Mouse (Mus musculus) erythroblast, adult 5-6 weeks (primary cell): ENCODE data around the gene Elob. TPM values are rescaled to one million over a fixed set of nuclear protein-coding genes. Genes with fewer than 3 reads are reported as not detected.

Experiments used
- ATAC-seq: replicated peaks from 2 replicates; pipeline ENCODE4 v1.8.0; 2016; ENCODE audit warnings: moderate number of reproducible peaks, mild to moderate bottlenecking, moderate TSS enrichment, inconsistent platforms; ENCODE audit not compliant: poor library complexity, low FRiP score, severe bottlenecking
- total RNA-seq, 2 experiments: library from RNA; stranded (forward) in 1 of 2; stranded (reverse) in 1 of 2; fragments of 150-400 nt in 1 of 2; fragments of 200-764, 138-1000 nt in 1 of 2; gene quantifications; 2 replicates each; pipeline versions ENCODE4 v1.2.3 to v1.2.4; 2015 to 2017; ENCODE audit warnings: low replicate concordance in 2 of 2

The Elob gene
- total RNA-seq, 2 experiments from 2014 or later = 50.0 to 118 TPM

DNA sequence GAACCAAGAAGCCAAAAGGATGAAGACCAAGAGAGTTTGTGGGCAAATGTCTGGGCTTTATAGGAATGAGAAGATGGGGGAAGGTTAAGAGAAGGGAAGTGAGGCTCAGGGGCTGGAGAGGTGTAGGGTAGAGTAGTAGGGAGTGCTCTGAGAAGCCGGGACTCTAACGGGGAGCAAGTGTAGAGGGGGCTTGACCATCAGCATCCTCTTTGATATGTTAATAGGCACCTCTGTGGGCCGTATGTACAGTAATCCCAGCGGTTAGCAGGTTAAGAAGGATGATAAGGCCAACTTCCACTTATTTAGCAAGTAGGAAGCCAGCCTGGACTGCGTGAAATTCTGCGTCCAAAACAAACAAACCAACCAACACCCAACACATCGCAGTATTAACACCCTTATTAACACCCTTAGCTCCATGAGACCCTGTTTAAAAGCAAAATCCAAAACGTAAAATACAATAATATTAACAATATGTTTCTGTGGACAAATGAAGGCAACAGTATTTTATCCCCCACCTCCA lies 39.1 kb downstream of the Elob start:
- peak; percentile 45 for ATAC-seq

DNA sequence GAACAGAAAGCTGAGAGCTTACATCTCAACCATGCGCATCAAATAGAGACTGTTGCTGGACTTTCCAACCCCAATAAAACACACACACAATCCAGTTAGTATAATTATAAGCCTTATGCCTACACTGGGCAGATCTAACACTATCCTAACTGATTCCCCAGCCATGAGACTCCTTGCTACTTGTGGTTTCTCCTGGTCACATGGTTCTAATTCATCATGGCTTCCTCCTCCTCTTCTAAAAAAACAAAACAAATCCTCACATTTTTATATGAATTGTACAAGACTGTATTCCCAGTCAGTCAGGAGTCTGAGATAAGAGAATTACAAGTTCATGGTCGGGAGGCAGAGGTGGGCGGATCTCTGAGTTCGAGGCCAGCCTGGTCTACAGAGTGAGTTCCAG lies 40.0 kb downstream of the Elob start:
- ATAC-seq = no peak

DNA sequence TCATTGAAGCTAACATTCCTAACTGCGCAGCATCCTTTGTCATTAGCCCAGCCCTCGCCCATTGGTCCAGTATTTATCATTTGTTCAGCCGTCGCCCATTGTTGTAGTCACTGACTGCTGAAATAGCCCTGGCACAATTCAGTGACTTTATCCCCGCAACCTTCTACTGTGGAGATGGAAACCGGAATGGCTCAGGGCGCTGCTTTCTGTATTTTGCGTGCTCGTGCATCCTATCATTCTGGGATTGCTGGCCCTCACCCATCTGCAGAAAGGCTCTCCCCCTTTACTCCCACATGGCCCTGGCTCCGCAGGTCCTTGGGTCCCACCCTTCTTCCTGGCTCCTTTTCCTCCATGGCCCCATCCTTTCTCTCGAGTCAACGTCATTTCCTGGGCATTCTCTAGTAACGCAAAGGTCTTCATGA lies 42.4 kb downstream of the Elob start:
- no peak for ATAC-seq

DNA sequence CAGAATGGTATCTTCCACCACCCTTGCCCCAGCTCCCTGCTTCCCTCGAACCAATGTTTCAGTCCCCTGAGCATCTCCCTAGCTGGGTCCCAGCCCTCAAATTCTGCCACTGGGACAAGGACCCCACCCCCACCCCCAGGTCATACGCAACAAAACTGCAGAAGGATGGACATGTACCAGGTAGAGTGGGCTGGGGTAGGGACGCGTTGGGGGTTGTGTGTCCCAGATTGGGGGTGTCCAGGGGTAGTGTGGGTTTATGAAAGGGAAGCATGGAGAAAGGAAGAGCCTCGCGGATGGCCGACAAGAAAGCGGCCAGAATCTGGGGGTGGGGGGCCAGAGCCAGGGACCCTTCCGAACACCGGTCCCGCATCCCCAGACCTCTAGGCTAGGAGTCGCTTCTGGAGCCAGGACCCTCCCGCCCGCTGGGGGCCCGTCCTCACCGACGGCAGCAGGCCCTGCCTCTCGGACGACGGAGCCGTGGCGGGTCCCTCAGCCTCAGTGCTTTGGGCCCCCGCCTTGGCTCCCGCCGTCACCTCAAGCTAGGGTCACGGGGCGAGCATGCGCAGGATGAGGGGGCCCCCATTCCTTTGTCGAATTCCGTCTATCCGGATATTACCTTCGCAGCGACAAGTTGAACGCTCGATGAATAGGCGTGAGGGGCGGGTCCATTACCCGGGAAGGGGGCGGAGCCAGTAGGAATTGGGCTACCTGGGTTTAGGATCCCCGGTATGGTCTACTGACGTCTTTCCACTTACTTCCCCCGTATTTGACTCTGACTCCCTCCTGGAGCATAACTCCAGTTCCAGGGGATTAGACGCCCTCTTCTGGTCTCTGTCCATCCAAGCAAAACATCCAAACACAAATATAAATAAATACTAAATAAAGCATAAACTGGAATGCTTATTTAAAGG lies 43.1 kb downstream of the Elob start, which contains the start of gene Flywch2:
Gene Flywch2 (minus strand): TSS at position 521 of the 911 bp plus-strand sequence.
- ATAC-seq = peak; percentile 78

DNA sequence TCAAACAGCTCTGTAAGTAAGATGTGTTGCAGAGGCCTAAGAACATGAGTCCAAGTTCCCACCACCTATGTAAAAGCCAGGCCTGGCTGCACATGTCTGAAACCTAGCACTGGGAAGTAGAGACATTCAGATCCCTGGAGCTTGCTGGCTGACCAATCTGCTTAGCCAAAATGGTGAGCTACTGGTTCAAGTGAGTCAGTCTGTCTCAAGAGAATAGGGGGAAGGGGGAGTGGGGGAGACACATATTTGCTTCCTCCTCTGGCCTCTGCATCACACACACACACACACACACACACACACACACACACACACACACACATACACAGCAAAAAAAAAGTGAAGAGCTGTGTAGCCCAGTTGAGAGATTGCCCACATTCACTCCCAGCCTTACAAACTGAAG lies 45.6 kb downstream of the Elob start:
- ATAC-seq = no peak

DNA sequence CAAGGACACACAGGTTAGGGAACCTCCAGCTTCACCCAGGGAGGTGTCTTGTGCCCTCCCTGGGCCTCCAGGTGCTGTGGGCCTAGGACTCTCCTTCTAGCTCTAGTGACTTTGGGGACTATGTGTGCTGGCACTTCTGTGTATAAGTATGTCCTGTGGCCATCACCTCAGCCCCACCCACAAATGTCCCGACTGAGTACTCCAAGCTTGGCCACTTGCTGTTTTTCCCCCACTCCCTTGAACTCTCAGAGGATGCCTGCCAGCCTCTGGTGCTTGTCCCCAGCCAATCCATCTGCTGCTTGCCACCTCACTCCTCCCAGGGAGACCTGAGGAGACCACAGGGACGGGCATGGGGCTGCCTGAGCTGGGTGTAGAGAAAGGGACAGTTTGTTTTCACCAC lies 50.5 kb downstream of the Elob start:
- no peak for ATAC-seq

DNA sequence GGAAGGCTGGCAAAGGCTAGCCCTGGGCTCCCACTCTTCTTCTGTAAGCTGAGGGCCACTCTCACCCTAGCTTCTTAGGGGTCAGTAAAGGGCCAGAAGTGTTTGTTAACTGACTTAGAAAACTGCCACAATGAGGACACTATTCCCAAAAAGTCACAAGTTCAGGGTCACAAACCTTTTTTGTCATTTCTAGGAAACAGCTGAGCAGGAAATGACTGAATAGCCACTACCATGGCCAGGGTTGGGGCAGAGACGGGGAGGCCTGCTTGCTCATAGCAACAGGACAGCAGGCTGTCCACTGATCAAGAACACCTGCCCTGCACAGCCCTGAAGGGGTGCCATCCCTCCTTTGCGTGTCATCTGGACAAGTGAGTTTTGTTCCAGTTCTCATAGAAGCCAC lies 51.8 kb downstream of the Elob start:
- no peak for ATAC-seq

DNA sequence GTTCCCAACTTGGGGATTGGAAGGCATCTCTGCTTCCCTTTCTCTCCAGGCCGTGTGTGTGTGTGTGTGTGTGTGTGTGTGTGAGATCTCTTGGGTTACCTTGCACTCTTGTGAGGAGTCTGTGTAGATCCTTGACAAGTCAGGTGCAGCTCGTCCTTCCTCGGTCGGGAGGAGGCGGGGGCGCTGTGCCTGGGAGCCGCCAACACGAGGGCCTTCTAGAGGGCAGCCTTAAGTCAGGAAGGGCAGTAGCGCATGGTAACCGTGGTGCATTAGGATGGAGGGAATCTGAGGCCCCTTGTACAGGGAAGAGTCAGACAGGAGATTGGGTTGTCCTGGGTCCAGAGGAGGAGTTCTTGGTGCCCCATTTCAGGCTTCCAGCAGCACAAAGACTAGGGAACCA lies 52.7 kb downstream of the Elob start:
- no peak for ATAC-seq

Other genes with a start within 250 kb of the Elob start
- gene Zfp13, start 229.6 kb downstream of the Elob start, total RNA-seq (2015; ENCODE audit: low replicate concordance) = not detected in 2 replicates
- gene Zfp13, start 229.6 kb downstream of the Elob start, total RNA-seq (2017; ENCODE audit: low replicate concordance) = not detected in 2 replicates
- gene Zscan10, start 228.3 kb downstream of the Elob start, total RNA-seq (2015; ENCODE audit: low replicate concordance) = not detected in 2 replicates
- not detected in 2 replicates for gene Zscan10, start 228.3 kb downstream of the Elob start, total RNA-seq (2017; ENCODE audit: low replicate concordance)
- gene Mmp25, start 183.9 kb downstream of the Elob start, total RNA-seq (2015; ENCODE audit: low replicate concordance) = 11.1 and 11.9 TPM in 2 replicates
- gene Mmp25, start 183.9 kb downstream of the Elob start, total RNA-seq (2017; ENCODE audit: low replicate concordance) = 3.1 and 4.0 TPM in 2 replicates
- gene Bicdl2, start 168.6 kb downstream of the Elob start, total RNA-seq (2015; ENCODE audit: low replicate concordance) = not detected in 2 replicates
- not detected in 2 replicates for gene Bicdl2, start 168.6 kb downstream of the Elob start, total RNA-seq (2017; ENCODE audit: low replicate concordance)
- 8.6 and 28.0 TPM in 2 replicates for gene Hcfc1r1, start 155.5 kb downstream of the Elob start, total RNA-seq (2015; ENCODE audit: low replicate concordance)
- 4.3 and 12.1 TPM in 2 replicates for gene Hcfc1r1, start 155.5 kb downstream of the Elob start, total RNA-seq (2017; ENCODE audit: low replicate concordance)
- 7.3 and 21.5 TPM in 2 replicates for gene Thoc6, start 155.3 kb downstream of the Elob start, total RNA-seq (2015; ENCODE audit: low replicate concordance)
- 5.4 and 5.7 TPM in 2 replicates for gene Thoc6, start 155.3 kb downstream of the Elob start, total RNA-seq (2017; ENCODE audit: low replicate concordance)
- not detected in 2 replicates for gene Tnfrsf12a, start 151.7 kb downstream of the Elob start, total RNA-seq (2015; ENCODE audit: low replicate concordance)
- gene Tnfrsf12a, start 151.7 kb downstream of the Elob start, total RNA-seq (2017; ENCODE audit: low replicate concordance) = 2.0 TPM in 1 of 2 replicates, not detected in the other
- gene Cldn6, start 149.9 kb downstream of the Elob start, total RNA-seq (2015; ENCODE audit: low replicate concordance) = not detected in 2 replicates
- not detected in 2 replicates for gene Cldn6, start 149.9 kb downstream of the Elob start, total RNA-seq (2017; ENCODE audit: low replicate concordance)
- not detected in 2 replicates for gene Cldn9, start 145.1 kb downstream of the Elob start, total RNA-seq (2015; ENCODE audit: low replicate concordance)
- gene Cldn9, start 145.1 kb downstream of the Elob start, total RNA-seq (2017; ENCODE audit: low replicate concordance) = not detected in 2 replicates
- not detected in 2 replicates for gene 1520401A03Rik, start 106.4 kb downstream of the Elob start, total RNA-seq (2015; ENCODE audit: low replicate concordance)
- gene 1520401A03Rik, start 106.4 kb downstream of the Elob start, total RNA-seq (2017; ENCODE audit: low replicate concordance) = not detected in 2 replicates
- gene Pkmyt1, start 102.8 kb downstream of the Elob start, total RNA-seq (2015; ENCODE audit: low replicate concordance) = 10.0 and 14.2 TPM in 2 replicates
- gene Pkmyt1, start 102.8 kb downstream of the Elob start, total RNA-seq (2017; ENCODE audit: low replicate concordance) = 7.3 and 9.2 TPM in 2 replicates
- 1.2 TPM in 1 of 2 replicates, not detected in the other for gene Paqr4, start 88.3 kb downstream of the Elob start, total RNA-seq (2015; ENCODE audit: low replicate concordance)
- 1.4 and 4.3 TPM in 2 replicates for gene Paqr4, start 88.3 kb downstream of the Elob start, total RNA-seq (2017; ENCODE audit: low replicate concordance)
- not detected in 2 replicates for gene Kremen2, start 83.3 kb downstream of the Elob start, total RNA-seq (2015; ENCODE audit: low replicate concordance)
- gene Kremen2, start 83.3 kb downstream of the Elob start, total RNA-seq (2017; ENCODE audit: low replicate concordance) = not detected in 2 replicates
- 2.1 and 2.3 TPM in 2 replicates for gene Flywch1, start 57.5 kb downstream of the Elob start, total RNA-seq (2015; ENCODE audit: low replicate concordance)
- gene Flywch1, start 57.5 kb downstream of the Elob start, total RNA-seq (2017; ENCODE audit: low replicate concordance) = 3.8 and 4.7 TPM in 2 replicates
- not detected in 2 replicates for gene Flywch2, start 43.1 kb downstream of the Elob start, total RNA-seq (2015; ENCODE audit: low replicate concordance)
- gene Flywch2, start 43.1 kb downstream of the Elob start, total RNA-seq (2017; ENCODE audit: low replicate concordance) = not detected in 2 replicates
- 188 and 291 TPM in 2 replicates for gene Srrm2, start 38.6 kb downstream of the Elob start, total RNA-seq (2015; ENCODE audit: low replicate concordance)
- gene Srrm2, start 38.6 kb downstream of the Elob start, total RNA-seq (2017; ENCODE audit: low replicate concordance) = 169 and 183 TPM in 2 replicates
- not detected in 2 replicates for gene Prss33, start 6.9 kb upstream of the Elob start, total RNA-seq (2015; ENCODE audit: low replicate concordance)
- gene Prss33, start 6.9 kb upstream of the Elob start, total RNA-seq (2017; ENCODE audit: low replicate concordance) = not detected in 2 replicates
- not detected in 2 replicates for gene Prss32, start 14.7 kb upstream of the Elob start, total RNA-seq (2015; ENCODE audit: low replicate concordance)
- gene Prss32, start 14.7 kb upstream of the Elob start, total RNA-seq (2017; ENCODE audit: low replicate concordance) = not detected in 2 replicates
- not detected in 2 replicates for gene Prss41, start 15.0 kb upstream of the Elob start, total RNA-seq (2015; ENCODE audit: low replicate concordance)
- not detected in 2 replicates for gene Prss41, start 15.0 kb upstream of the Elob start, total RNA-seq (2017; ENCODE audit: low replicate concordance)
- gene Prss21, start 38.9 kb upstream of the Elob start, total RNA-seq (2015; ENCODE audit: low replicate concordance) = not detected in 2 replicates
- not detected in 2 replicates for gene Prss21, start 38.9 kb upstream of the Elob start, total RNA-seq (2017; ENCODE audit: low replicate concordance)
- not detected in 2 replicates for gene Dcpp1, start 51.7 kb upstream of the Elob start, total RNA-seq (2015; ENCODE audit: low replicate concordance)
- not detected in 2 replicates for gene Dcpp1, start 51.7 kb upstream of the Elob start, total RNA-seq (2017; ENCODE audit: low replicate concordance)
- not detected in 2 replicates for gene Dcpp2, start 51.7 kb upstream of the Elob start, total RNA-seq (2015; ENCODE audit: low replicate concordance)
- gene Dcpp2, start 51.7 kb upstream of the Elob start, total RNA-seq (2017; ENCODE audit: low replicate concordance) = not detected in 2 replicates
- not detected in 2 replicates for gene Dcpp3, start 88.3 kb upstream of the Elob start, total RNA-seq (2015; ENCODE audit: low replicate concordance)
- gene Dcpp3, start 88.3 kb upstream of the Elob start, total RNA-seq (2017; ENCODE audit: low replicate concordance) = not detected in 2 replicates
- not detected in 2 replicates for gene Sbp, start 112.5 kb upstream of the Elob start, total RNA-seq (2015; ENCODE audit: low replicate concordance)
- not detected in 2 replicates for gene Sbp, start 112.5 kb upstream of the Elob start, total RNA-seq (2017; ENCODE audit: low replicate concordance)
- gene Sbpl, start 126.1 kb upstream of the Elob start, total RNA-seq (2015; ENCODE audit: low replicate concordance) = not detected in 2 replicates
- not detected in 2 replicates for gene Sbpl, start 126.1 kb upstream of the Elob start, total RNA-seq (2017; ENCODE audit: low replicate concordance)
- not detected in 2 replicates for gene Prss30, start 151.4 kb upstream of the Elob start, total RNA-seq (2015; ENCODE audit: low replicate concordance)
- not detected in 2 replicates for gene Prss30, start 151.4 kb upstream of the Elob start, total RNA-seq (2017; ENCODE audit: low replicate concordance)
- gene Prss22, start 169.0 kb upstream of the Elob start, total RNA-seq (2015; ENCODE audit: low replicate concordance) = not detected in 2 replicates
- not detected in 2 replicates for gene Prss22, start 169.0 kb upstream of the Elob start, total RNA-seq (2017; ENCODE audit: low replicate concordance)
- gene Prss27, start 209.0 kb upstream of the Elob start, total RNA-seq (2015; ENCODE audit: low replicate concordance) = not detected in 2 replicates
- not detected in 2 replicates for gene Prss27, start 209.0 kb upstream of the Elob start, total RNA-seq (2017; ENCODE audit: low replicate concordance)
- gene Kctd5, start 244.3 kb upstream of the Elob start, total RNA-seq (2015; ENCODE audit: low replicate concordance) = 6.5 and 11.5 TPM in 2 replicates
- gene Kctd5, start 244.3 kb upstream of the Elob start, total RNA-seq (2017; ENCODE audit: low replicate concordance) = 4.3 and 8.1 TPM in 2 replicates